Mouse (Mus musculus) ovary, postnatal 14 days (tissue): ENCODE data around the gene Esam.

Experiments used
- DNase-seq: peaks from one replicate; pipeline ENCODE4 v3.0.0; 2022; ENCODE audit warnings: low spot score

The Esam gene

DNA sequence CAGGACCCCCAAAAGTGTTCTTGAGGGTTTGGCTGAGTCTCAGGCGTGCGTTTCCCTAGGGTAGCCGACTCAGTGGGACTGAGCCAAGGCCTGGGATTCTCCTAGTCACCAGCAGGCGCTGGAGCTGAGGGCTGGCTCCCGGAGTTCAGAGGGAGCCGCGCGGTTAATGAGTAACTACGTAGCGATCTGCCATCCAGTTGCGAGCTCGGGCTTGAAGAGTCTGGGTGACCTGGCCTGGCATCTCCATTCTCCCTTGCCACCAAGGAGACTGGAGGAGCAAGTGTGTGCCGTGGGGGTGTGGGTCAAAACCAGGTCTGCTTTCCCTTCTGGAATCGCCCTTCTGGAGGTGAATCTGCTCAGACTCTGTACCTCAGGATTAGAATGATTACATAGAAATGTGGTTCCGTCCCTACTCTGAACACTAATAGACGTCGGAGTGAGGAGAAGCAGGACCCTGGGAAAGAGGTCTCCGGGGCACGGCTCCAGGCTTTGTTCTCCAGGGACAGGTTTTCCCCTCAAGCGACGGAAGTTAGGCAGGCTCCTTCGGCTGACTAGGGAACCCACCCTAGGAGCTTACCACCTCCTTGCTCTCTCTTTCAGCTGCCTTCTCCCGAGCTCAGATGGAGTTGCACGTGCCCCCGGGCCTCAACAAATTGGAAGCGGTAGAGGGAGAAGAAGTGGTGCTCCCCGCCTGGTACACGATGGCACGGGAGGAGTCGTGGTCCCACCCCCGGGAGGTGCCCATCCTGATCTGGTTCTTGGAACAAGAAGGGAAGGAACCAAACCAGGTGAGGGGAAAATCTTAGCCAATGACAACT is 3.2 kb downstream of the Esam start:
- DNase-seq, result peak; percentile 48

DNA sequence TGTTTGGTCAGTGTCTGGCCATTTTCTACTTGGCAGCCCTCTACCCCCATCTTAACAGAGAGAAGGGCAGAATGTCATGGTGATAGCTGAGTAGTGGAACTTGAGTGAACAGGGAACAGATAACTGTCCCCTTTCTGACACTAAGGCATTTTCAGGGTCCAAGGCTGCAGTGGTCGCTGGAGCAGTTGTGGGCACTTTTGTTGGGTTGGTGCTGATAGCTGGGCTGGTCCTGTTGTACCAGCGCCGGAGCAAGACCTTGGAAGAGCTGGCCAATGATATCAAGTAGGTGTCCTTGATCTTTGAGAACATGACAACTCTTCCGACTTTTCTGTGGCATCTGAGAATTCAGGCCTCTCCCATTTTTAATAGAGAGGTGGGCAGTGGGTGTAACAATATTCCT is 9.0 kb downstream of the Esam start:
- DNase-seq, result no peak

DNA sequence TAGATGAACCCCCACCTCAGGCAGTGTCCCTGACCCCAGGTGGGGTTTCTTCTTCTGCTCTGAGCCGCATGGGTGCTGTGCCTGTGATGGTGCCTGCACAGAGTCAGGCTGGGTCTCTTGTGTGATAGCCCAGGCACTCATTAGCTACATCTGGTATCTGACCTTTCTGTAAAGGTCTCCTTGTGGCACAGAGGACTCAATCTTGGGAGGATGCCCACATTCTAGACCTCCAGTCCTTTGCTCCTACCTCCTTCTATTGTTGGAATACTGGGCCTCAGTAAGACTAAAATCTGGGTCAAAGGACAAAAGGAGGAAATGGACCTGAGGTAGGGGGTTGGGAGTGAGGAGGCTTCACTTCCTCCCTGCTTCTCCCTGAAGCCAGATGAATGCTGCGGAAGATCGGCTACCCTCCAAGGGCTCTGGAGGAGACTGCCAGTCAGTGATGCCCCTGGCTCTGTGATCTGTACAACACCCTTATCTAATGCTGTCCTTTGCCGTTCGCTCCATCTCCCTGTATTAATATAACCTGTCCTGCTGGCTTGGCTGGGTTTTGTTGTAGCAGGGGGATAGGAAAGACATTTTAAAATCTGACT is 9.9 kb downstream of the Esam start:
- no peak for DNase-seq

DNA sequence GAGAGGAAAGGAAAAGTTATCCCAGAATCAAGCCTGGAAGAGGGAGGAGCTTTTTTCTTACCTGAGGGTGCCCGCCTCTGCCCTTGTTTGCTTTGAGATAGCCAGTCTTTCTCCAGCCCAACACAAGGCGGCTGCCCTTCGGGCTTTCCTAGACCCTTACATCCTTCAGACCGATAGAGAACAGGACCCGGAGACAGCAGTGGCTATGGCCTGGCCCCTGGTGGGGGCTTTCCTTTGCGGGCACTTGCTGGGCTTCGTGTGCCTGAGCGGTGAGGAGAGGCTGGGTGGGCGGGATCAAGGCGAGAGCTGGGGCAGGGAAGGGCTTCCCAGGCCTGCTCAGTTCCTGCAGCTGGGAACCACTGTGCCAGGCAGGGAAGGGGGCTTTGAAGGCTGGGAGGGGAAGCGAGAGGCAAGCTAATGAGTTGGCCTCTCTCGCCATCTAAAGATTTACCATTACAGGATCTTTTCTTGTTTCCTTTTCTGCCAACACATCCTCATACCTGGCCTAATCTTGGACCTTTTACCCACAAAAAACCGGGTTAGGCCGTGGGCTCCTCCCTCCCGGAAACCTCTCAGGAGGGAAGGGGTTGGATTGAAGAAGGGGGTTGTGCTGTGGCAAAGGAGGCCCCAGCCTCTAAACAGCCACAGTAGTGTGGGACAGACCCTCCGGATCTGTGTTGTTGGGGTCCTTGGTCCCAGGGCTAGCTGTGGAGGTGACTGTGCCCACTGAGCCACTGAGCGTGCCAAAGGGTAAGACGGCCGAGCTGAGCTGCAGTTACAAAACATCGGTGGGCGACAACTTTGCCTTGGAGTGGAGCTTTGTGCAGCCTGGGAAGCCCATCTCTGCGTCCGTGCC is 11.5 kb downstream of the Esam start, which contains the start of gene Vsig2:
Vsig2 (plus strand) TSS at position 86 of the 856 bp plus-strand sequence.
- DNase-seq, result no peak

DNA sequence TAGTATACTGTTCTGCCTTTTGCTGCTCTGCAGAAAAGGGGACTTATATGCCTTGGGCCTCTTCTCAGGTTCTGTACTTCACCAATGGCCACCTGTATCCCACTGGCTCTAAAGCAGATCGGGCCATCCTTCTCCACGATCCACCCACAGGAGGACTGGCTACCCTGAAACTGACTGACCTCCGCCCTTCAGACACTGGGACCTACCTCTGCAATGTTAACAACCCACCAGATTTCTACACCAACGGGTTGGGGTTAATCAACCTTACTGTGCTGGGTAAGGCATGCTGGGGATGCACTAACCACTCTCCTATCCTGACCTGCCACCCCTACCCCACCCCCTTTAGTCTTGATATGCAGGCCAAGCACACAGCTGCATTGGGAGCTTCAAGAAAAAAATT is 12.3 kb downstream of the Esam start:
- no peak for DNase-seq

DNA sequence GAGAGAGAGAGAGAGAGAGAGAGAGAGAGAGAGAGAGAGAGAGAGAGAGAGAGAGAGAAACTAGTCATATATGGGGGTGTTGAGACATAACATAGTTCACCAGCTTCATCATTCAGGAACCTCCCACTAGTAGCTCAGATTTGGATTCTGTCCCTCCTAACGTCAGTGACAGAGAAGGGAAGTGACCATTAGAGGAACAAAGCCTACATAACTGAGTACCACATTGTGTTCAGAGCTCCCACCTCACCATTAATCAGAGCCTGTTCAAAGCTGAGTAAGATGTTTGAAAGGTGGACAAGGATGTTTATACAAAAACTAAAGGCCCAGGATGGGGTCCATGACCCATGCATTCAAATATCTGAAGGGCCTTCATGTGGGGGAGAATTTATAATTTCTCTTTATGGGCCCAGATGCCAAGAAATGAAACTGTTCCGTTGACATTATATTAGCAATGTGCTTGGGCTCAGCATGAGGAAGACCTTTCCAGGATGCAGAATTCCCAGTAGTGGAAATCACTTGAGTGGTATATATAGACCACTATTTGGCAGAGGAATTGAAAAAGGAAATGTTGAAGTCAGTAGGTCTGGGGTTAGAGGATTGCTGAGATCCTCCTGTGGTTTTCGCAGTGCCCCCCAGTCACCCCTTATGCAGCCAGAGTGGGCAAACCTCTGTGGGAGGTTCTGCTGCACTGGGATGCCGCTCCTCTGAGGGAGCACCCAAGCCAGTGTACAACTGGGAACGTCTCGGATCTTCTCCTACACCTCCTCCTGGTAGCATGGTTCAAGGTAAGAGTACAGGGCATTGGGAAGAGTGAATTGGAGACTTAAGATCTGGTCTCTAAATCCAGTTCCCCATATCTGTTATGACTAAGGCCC is 13.1 kb downstream of the Esam start:
- no peak for DNase-seq

DNA sequence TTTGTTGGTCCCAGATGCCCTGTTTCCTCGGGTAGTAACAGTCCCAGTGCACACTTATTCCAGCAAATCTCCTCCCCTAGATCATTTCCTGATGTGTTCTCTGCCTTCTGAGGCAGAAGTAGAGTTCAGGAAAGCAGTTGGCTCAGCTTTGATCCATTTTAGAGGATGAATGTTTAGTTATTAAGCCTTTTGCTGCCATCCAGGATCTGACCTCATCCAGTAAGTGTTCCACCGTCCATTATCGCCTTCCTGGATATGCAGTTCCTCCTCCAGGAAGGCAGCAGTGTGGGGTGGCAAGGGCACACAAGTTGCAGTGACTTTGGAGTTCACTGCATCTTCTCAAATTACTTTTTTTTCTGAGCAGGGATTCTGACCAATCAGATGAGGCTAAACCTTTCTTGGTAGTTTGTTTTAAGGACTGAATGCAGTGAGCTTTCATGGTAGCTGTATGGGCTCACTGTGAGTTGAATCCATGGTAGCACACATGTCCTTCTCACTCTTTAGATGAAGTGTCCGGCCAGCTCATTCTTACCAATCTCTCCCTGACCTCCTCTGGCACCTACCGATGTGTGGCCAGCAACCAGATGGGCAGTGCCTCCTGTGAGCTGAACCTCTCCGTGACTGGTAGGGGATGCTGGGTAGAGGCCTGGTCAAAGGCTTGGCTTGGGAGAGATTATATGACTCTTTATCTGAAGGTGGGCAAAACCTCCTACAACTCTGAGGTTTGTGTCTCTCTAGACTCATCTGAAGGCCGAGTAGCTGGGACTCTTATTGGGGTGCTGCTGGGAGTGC is 14.2 kb downstream of the Esam start:
- DNase-seq, result no peak

DNA sequence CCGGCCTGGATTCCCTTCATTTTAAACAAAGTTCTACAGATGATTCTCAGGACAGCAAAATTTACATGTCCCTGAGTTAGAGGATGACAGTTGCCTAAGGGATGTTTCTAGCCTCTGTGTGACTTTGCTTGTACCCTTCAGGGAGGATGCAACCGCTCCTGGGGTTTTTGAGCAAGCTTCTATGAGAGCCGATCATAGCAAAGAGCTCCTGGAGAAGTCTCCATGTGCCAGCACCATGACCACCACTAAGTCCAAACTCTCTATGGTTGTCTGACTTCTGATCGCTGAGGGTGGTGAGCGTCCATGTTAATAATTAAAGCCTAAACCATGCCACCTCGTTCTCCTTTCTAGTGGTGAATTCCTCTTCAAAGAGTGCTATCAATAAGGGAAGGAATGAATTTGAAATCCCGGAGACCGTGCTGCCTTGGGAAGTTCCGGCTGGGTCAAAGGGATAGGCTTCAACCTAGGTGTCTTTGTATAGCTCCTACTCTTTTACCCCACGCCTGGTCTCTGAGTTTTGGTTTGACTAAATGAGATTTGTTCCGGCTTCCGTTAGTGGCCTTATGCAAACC is 16.1 kb downstream of the Esam start:
- no peak for DNase-seq

DNA sequence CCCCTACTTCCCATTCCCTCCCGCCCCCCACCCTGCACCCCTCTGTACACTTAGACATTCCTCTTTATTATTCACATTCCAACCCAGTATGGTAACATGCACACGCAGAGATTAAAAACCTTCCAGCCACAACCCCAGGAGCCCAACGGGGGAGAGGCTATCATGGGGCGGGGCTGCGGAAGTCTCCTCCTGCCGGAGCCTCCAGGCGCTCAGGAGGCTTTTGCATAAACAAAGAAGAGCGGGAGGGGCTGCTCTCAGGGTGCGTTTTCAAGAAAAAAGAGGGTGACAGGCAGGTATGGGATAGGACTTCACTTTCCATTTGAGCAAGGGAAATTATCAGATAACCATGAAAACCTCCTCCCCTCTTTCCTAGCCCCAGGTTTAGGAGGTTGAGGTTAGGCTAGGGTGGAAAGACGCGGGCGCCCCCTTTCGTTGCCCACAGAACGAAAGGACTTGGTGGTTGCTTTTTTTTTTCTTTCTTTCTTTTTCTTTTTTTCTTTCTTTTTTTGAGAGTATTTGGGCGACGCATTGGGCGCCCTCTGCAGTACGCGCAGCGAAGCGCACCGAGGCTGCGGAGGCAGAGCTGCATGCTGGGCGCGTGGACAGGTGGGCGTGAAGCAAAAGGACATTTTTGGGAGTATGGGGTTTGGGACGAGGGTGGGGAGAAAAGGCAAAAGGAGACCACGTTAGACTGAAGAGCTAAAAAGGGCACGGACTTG is 16.7 kb downstream of the Esam start:
- DNase-seq, result peak; percentile 65

DNA sequence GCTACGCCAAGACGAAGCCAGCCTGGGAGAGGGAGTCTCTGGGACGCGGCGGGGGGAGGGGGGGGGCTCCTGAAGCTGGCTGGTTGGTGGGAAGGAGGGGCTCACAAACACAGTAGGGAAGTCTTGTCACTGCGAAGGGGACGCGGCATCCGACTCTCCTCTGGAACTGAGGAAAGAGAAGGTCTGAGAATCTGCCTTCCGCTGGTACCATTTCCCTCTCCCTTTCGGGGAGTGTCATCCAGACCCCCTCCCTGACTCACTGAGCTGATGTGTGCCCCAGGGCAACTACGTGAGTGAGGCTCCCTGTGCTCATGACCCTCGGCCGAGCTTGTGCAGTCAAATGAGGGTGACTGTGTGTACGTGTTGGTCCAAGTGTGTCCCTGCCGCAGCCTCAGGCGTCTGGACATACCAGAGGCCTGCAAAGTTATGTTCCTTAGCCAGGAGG is 17.3 kb downstream of the Esam start:
- DNase-seq, result no peak

DNA sequence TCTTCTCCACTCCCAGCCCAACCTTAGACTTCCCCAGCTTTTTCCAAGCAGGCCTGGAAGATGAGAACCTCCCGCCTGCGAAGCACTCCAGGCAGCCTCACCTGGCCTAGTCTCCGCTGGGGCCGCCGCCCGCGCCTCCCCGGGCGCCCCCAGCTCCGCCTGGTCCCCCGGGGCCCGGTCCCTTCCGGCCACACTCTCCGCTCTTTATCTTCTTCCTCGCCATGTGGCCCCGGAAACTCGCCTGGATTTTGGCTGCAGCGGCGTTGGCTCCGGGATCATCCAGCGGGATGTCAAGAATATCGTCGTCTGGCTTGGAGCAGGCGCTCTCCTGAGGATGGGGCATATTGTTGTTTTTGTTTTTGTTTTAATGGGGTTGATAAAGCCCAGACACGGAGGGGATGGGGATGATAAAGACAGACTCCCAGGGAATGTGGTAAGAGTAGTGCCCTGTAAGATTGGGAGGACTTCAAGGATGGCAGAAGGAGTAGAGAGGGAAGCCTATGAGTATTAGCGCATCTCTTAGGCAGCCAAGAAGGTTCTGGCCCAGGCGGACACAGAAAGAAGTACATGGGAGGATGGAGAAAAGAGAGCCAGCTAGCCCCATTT is 18.1 kb downstream of the Esam start:
- DNase-seq, result no peak

DNA sequence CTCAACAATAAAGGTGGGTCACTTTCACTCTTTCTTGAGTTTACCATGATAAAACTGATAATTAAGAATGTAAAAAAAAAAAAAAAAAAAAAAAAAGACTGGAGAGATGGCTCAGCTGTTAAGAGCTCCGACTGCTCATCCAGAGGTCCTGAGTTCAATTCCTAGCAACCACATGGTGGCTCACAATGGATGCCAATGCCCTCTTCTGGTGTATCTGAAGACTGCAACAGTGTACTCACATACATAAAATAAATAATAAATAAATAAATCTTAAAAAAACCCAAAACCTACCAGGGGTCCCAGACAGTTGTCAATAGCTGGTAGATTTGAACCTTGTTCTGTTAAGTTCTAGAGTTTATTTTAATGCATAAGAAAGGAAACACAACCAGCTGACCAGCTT is 19.0 kb downstream of the Esam start:
- no peak for DNase-seq

DNA sequence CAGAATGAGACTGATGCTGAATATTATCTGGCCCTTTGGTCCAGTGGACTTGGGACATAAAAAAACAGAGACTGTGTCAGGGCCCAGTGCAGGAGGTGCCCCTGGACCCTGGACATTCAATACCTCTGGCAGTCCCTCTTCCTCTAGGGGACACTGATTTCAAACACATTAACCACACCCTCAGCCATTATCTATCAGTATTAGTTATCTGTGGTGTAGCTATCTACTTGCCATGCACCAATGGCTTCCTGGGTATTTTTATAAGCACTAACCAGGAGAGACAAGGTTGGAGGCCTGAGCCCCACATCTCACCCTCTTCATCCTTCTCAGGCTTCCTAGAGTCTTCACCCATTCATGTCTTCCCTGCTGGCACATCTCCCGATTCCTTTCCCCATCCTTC is 22.6 kb downstream of the Esam start:
- DNase-seq, result no peak

DNA sequence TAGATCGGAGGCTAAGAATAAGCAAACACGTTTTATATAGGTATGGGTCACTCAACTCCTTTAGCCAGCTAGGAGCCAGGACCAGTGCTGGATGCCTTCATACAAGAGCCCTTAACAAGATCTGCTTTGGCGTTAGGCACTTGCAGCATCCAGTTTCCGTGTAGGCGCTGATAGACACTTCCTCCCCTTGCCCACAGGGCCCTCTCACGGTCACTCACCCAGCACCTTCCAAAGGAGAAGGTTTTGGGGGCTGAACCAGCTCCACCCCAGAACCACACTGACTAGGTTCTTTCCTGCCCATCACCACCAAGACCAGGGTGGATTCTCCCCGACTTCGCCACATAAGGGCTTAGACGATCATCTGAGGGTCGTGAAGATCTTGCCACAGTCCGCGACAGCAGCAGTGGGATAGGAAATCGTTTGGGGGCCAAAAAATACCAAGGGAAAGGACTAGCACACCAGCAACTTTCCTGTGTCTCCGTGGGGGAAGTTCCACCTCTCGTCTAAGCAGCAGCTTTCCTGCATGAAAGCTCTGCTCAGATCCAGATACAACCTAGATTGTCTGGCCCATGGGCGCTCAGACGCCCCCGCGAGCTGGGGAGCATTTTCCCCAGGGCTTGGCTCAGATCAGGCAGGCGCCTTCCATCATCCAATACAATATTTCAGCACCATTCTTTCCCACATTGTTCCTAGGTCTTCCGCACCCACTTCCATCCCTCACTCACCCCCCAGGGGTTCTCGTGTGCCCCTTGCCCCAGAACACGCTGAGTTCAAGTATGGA is 24.1 kb downstream of the Esam start:
- no peak for DNase-seq

DNA sequence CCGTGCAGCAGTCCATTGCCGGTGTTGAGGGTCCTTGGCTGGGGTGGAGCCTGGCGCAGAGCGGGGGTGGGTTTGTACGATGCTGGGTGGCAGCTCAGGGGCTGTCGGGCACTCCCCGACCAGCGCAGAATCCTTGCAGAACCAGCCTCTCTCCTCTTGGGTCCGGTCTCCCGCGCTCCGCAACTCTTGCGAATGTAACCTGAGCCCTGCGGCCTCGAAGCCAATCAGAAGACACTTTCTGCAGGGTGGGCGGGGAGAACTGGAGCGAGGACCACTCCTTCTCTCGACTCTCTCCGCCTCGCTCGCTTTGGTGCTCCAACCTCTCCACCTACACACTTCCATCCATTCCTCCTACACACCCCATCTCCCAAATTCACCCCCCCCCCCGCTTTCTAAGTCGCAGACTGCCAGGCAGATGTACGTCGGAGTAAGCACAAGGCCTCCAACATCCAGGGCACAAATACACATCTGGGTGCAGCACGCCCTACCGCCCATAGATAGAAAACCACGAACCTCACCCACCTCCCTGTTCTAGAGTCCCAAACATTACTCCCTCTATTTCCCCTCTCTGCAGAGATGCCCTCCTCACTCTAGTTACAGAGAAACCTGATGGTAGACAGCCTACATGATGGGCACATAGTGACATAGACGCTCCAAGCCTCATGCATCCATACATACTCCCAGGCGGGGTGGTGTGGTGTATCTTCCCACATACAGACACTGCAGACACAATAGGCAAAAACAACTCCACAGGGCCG is 24.8 kb downstream of the Esam start, which contains the start of gene Nrgn:
Nrgn (minus strand) TSS at position 369 of the 758 bp plus-strand sequence.
- peak; percentile 76 for DNase-seq

DNA sequence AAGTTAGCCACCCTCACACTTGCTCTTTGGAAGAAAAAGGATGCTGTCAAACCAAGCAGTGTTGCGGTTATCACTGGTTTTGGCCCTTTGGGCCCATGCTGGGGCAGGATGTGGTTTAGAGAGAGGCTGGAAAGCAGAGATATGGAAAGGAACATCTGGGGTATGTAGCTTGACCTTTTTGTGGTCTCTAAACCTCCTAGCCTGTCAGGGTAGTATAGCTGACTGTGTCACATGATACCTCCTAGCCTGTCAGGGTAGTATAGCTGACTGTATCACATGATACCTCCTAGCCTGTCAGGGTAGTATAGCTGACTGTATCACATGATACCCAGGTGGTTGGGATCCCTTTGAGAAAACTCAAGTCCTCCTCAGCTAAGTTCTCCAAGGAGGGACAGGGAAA is 26.4 kb downstream of the Esam start:
- no peak for DNase-seq

DNA sequence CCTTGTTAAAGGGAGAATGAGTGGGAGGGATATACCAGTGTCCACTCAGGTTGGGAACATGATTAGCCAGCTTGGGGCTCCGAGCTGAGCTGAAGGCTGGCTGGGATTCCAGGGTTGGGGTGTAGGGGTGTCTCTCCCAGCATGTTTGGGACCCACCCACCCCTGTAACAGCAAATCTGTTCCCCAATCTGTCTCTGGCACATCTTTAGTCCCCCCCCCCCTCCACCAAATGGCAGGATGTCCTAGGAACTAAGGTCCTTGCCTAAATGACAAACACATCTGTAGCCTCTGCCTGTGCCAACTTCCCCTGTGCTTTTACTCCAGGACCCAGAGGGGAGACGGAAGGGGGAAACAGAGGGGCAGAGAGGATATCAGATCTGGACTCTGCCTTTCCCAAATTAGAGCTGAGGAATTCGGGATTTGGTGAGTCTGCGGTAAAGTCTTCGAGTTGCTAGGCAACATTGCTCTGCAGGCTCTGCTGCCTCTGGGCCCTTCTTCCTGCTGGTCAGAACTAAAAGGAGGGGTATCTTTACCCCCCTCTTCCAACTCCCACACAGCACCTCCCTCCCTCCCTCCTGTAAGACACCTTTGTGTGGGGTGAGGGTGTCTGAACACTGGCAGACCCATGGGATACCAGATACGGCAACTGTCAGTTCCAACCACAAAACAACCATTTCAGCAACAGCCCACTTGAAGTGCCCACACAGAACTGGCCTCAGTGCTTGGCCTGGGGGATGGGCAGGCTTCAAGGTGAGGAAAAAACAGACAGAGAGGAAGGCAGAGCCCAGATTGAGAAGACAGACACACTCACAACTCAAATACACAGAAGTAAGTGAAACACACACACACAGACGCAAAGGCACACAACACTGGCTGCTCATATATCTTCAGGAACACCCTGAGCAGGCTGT is 27.2 kb downstream of the Esam start, which contains the start of gene Siae:
Siae (plus strand) TSS at position 861 of the 911 bp plus-strand sequence.
- no peak for DNase-seq
